Mouse (Mus musculus) liver, embryonic 16.5 days (tissue): Measurements from ENCODE around the gene Adam6b. TPM values are rescaled to one million over a fixed set of nuclear protein-coding genes. Genes with fewer than 3 reads are reported as not detected.

Source experiments
- polyA plus RNA-seq: library from polyadenylated mRNA; unstranded; fragments of >200 nt; fragmentation: Nextera tagmentation; extraction: Ambion mirVana; gene quantifications from 2 replicates; pipeline ENCODE4 v1.2.1, GENCODE M21; 2015

Gene Adam6b
- polyA plus RNA-seq, 1 experiment from 2014 or later: not detected

Other genes with a start within 250 kb of the Adam6b start
- not detected in 2 replicates for gene Adam6a, start 54.4 kb downstream of the Adam6b start, polyA plus RNA-seq